Mouse (Mus musculus): ENCODE measurements around the gene Nsmce1.

GRCm38 (mm10) chr7:125462200-125462599 is 29.2 kb downstream of the Nsmce1 start:
- no peak for TF ChIP-seq CTCF (IDR thresholded peaks at IDR 0.05; ENCODE audit: insufficient read depth, low read depth, low read length)
- TF ChIP-seq POLR2A (IDR thresholded peaks at IDR 0.05; ENCODE audit: insufficient read depth, low read depth, low read length): no peak

Data from olfactory bulb, adult 2 months (tissue).